Mouse (Mus musculus): ENCODE data around the gene 1110051M20Rik.

Gene 1110051M20Rik

GRCm38 (mm10) chr2:91306589-91306988 lies 137.9 kb downstream of the 1110051M20Rik start:
- DNase-seq (ENCODE audit: extremely low spot score, low spot score), result no peak

- no peak for DNase-seq (ENCODE audit: extremely low spot score, low spot score)
These were observed 138.6 kb downstream of the 1110051M20Rik start for GRCm38 (mm10) chr2:91305926-91306325.

- DNase-seq (ENCODE audit: extremely low spot score, low spot score), result no peak
These were observed 141.7 kb downstream of the 1110051M20Rik start for GRCm38 (mm10) chr2:91302845-91303244.

GRCm38 (mm10) chr2:91301836-91302235 lies 142.7 kb downstream of the 1110051M20Rik start:
- no peak for DNase-seq (ENCODE audit: extremely low spot score, low spot score)

- DNase-seq (ENCODE audit: extremely low spot score, low spot score), result no peak
These were observed 143.7 kb downstream of the 1110051M20Rik start for GRCm38 (mm10) chr2:91300784-91301183.

GRCm38 (mm10) chr2:91299156-91299555 lies 145.3 kb downstream of the 1110051M20Rik start:
- DNase-seq (ENCODE audit: extremely low spot score, low spot score), result no peak

GRCm38 (mm10) chr2:91295895-91296294 lies 148.6 kb downstream of the 1110051M20Rik start:
- DNase-seq (ENCODE audit: extremely low spot score, low spot score), result no peak

- DNase-seq (ENCODE audit: extremely low spot score, low spot score), result no peak
These were observed 150.3 kb downstream of the 1110051M20Rik start for GRCm38 (mm10) chr2:91294226-91294625.

- no peak for DNase-seq (ENCODE audit: extremely low spot score, low spot score)
These were observed 153.1 kb downstream of the 1110051M20Rik start for GRCm38 (mm10) chr2:91291197-91292007.

GRCm38 (mm10) chr2:91287563-91287962 lies 156.9 kb downstream of the 1110051M20Rik start:
- DNase-seq (ENCODE audit: extremely low spot score, low spot score), result no peak

- DNase-seq (ENCODE audit: extremely low spot score, low spot score), result peak; percentile 78
These were observed 158.5 kb downstream of the 1110051M20Rik start for GRCm38 (mm10) chr2:91285885-91286505.

- DNase-seq (ENCODE audit: extremely low spot score, low spot score), result no peak
These were observed 159.9 kb downstream of the 1110051M20Rik start for GRCm38 (mm10) chr2:91284375-91285199.

- no peak for DNase-seq (ENCODE audit: extremely low spot score, low spot score)
These were observed 160.5 kb downstream of the 1110051M20Rik start for GRCm38 (mm10) chr2:91283972-91284371.

GRCm38 (mm10) chr2:91281366-91281765 lies 163.1 kb downstream of the 1110051M20Rik start:
- DNase-seq (ENCODE audit: extremely low spot score, low spot score), result no peak

GRCm38 (mm10) chr2:91279372-91279755 lies 165.1 kb downstream of the 1110051M20Rik start:
- DNase-seq (ENCODE audit: extremely low spot score, low spot score), result no peak

- peak; percentile 65 for DNase-seq (ENCODE audit: extremely low spot score, low spot score)
These were observed 165.6 kb downstream of the 1110051M20Rik start for GRCm38 (mm10) chr2:91278749-91279371.

GRCm38 (mm10) chr2:91269687-91270133 lies 174.8 kb downstream of the 1110051M20Rik start:
- no peak for DNase-seq (ENCODE audit: extremely low spot score, low spot score)

- DNase-seq (ENCODE audit: extremely low spot score, low spot score), result no peak
These were observed 175.8 kb downstream of the 1110051M20Rik start for GRCm38 (mm10) chr2:91268706-91269105.

GRCm38 (mm10) chr2:91268042-91268441 lies 176.5 kb downstream of the 1110051M20Rik start:
- no peak for DNase-seq (ENCODE audit: extremely low spot score, low spot score)

- peak; percentile 97 for DNase-seq (ENCODE audit: extremely low spot score, low spot score)
These were observed 179.5 kb downstream of the 1110051M20Rik start, which contains the start of gene Arfgap2 for GRCm38 (mm10) chr2:91264711-91265681. Arfgap2 (plus strand) TSS chr2:91264974.

Data from neural tube, embryonic 10.5 days (tissue).